Mouse (Mus musculus): ENCODE measurements around the gene Vmn1r233.

DNA sequence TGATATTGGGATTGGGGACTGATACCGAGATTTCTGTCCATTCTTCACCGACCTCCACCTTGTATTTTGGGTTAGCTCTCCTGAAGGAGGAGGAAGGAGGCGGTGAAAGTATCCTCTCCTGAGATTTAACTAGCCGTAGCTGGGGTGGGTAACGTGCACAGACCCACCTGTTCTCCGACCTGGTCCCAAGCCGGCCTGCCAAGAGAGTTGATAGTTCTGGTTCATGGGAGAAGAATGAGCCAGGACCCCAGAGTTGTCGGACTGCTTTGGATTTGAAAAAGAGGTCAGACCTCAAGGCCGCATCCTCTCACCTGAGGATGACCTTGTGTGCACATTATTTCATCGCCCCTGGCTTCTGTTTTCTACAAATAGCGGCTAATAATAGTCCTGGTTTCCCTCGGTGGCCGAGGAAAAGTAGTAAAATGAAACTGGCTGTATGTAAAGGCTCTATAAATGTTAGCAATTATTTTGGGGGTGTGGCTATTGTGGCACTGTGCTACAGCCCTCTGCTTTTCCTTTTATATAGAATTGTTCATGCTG lies 50.2 kb downstream of the Vmn1r233 start:
- TF ChIP-seq CTCF (IDR thresholded peaks at IDR 0.05; ENCODE audit: extremely low read depth, insufficient read depth, insufficient read length, insufficient replicate concordance), result no peak
- no peak for TF ChIP-seq POLR2A (IDR thresholded peaks at IDR 0.05; ENCODE audit: low read depth, low read length)
